Mouse (Mus musculus) kidney, postnatal 0 days (tissue): Measurements from ENCODE around the gene Zfp3. TPM values are rescaled to one million over a fixed set of nuclear protein-coding genes. Genes with fewer than 3 reads are reported as not detected.

ENCODE experiments used
- ATAC-seq: fragments of 200-750 bp; cut with Nextera tagmentation; replicated peaks from 2 replicates; pipeline ENCODE4 v1.8.0; 2017; ENCODE audit warnings: low read depth, moderate number of reproducible peaks, moderate TSS enrichment, moderate library complexity; ENCODE audit not compliant: low FRiP score
- DNase-seq: peaks from one replicate; pipeline ENCODE4 v3.0.0-alpha.2; 2016; ENCODE audit warnings: low spot score
- H3K27ac ChIP-seq: fragments of 300-500 bp; sonication (generic); 2 replicates; pipeline ENCODE4 v1.5.1; 2014; ENCODE audit warnings: mild to moderate bottlenecking
- H3K27me3 ChIP-seq: fragments of 300-500 bp; sonication (generic); 2 replicates; pipeline ENCODE4 v1.6.1; 2014; ENCODE audit warnings: low read length, mixed read lengths; ENCODE audit not compliant: insufficient read depth
- H3K36me3 ChIP-seq: fragments of 300-500 bp; sonication (generic); 2 replicates; pipeline ENCODE4 v1.6.1; 2014; ENCODE audit warnings: low read length, mixed read lengths; ENCODE audit not compliant: insufficient read depth
- H3K4me1 ChIP-seq: fragments of 300-500 bp; sonication (generic); replicated peaks from 2 replicates; pipeline ENCODE4 v1.6.1; 2014; ENCODE audit warnings: antibody characterized with exemption, low read length, mixed read lengths; ENCODE audit not compliant: insufficient read depth
- H3K4me2 ChIP-seq: fragments of 300-500 bp; sonication (generic); 2 replicates; pipeline ENCODE4 v1.6.1; 2014; ENCODE audit warnings: mild to moderate bottlenecking, low read length, moderate library complexity, mixed read lengths
- H3K4me3 ChIP-seq: fragments of 300-500 bp; sonication (generic); replicated peaks from 2 replicates; pipeline ENCODE4 v1.5.1; 2014; ENCODE audit warnings: low read depth, low read length
- H3K9ac ChIP-seq: fragments of 300-500 bp; sonication (generic); 2 replicates; pipeline ENCODE4 v1.6.1; 2014; ENCODE audit warnings: low read depth, low read length
- H3K9me3 ChIP-seq: fragments of 300-500 bp; sonication (generic); replicated peaks from 2 replicates; pipeline ENCODE4 v1.6.1; 2016; ENCODE audit warnings: low read length, inconsistent platforms, mixed read lengths
- CTCF ChIP-seq: IDR thresholded peaks from 2 replicates; pipeline ENCODE4 v1.5.1; 2016; ENCODE audit warnings: antibody characterized with exemption, low read depth, mild to moderate bottlenecking, moderate library complexity
- WGBS: fragments of 180-500 bp; shearing (Covaris S2); extraction: QIAGEN DNeasy Blood & Tissue Kit; methylation state at CpG from one replicate; pipeline ENCODE4 v1.1.7; 2014; 5-methylcytosine and 5-hydroxymethylcytosine counted together
- polyA plus RNA-seq: library from polyadenylated mRNA; unstranded; fragments of >200 nt; fragmentation: Nextera tagmentation; extraction: Ambion mirVana; gene quantifications from 2 replicates; pipeline ENCODE4 v1.2.1, GENCODE M21; 2015

Gene Zfp3
- polyA plus RNA-seq, 1 experiment from 2014 or later: 7.1 TPM

GRCm38 (mm10) chr11:70802208-70802864 lies 38.3 kb downstream of the Zfp3 start:
- Histone ChIP-seq H3K9me3 (no peaks in the 10 kb centered on the region), H3K4me2 (no peak overlapping the region), H3K27ac (no peak overlapping the region), H3K36me3 (no peaks in the 10 kb centered on the region), H3K4me1 (no peaks in the 10 kb centered on the region), H3K9ac (no peak overlapping the region), H3K27me3 (no peaks in the 10 kb centered on the region), H3K4me3 (no peak overlapping the region)
- WGBS: 98% methylated on average over 2 of the region's 2 CpGs
- no peak for DNase-seq
- no peak for TF ChIP-seq CTCF
- ATAC-seq: no peak

GRCm38 (mm10) chr11:70802865-70803261 lies 38.9 kb downstream of the Zfp3 start:
- no peak overlapping the region for H3K9ac ChIP-seq
- H3K27me3 ChIP-seq: no peaks in the 10 kb centered on the region
- no peak overlapping the region for H3K4me2 ChIP-seq
- no peak for TF ChIP-seq CTCF
- H3K9me3 ChIP-seq: no peaks in the 10 kb centered on the region
- no peaks in the 10 kb centered on the region for H3K36me3 ChIP-seq
- no peak overlapping the region for H3K27ac ChIP-seq
- 59% methylated on average over 2 of the region's 2 CpGs for WGBS
- DNase-seq: no peak
- H3K4me1 ChIP-seq: no peaks in the 10 kb centered on the region
- no peak for ATAC-seq
- H3K4me3 ChIP-seq: no peak overlapping the region

DNA sequence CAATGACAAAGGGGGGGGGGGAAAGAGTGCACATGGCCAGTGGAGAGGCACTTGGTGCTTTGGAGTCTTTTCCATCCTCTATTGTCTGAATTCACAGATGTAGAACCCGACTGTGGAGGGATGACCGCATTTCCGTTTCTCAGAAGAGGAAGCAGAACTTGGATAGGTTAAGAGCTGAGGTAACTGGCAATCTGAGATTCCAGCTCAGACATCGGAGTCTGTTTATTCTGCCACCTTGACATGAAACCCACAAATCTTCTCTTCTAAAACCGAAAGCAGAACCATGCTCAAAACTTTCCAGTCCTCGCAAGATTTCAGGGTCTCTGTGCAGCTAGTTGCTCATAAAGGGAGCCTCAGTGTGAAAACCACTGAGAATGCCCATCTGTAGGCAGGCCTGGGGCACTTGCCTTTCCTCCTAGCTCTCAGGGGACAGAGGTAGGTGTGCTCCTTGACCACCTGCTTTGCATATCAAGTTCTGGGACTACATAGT lies 39.7 kb downstream of the Zfp3 start:
- WGBS: 54% methylated on average over 6 of the region's 6 CpGs
- TF ChIP-seq CTCF: no peak
- Histone ChIP-seq H3K36me3 (no peaks in the 10 kb centered on the region), H3K27ac (no peak overlapping the region; the same call in 1 of the 2 replicates), H3K4me3 (no peak overlapping the region), H3K27me3 (no peaks in the 10 kb centered on the region), H3K9me3 (no peaks in the 10 kb centered on the region), H3K4me1 (no peaks in the 10 kb centered on the region), H3K9ac (no peak overlapping the region), H3K4me2 (no peak overlapping the region)
- ATAC-seq: no peak
- peak; percentile 19 for DNase-seq

GRCm38 (mm10) chr11:70804395-70804794 lies 40.4 kb downstream of the Zfp3 start:
- Histone ChIP-seq H3K9me3 (no peaks in the 10 kb centered on the region), H3K36me3 (no peaks in the 10 kb centered on the region), H3K4me1 (no peaks in the 10 kb centered on the region), H3K4me3 (no peak overlapping the region), H3K4me2 (no peak overlapping the region), H3K9ac (no peak overlapping the region), H3K27ac (no peak overlapping the region), H3K27me3 (no peaks in the 10 kb centered on the region)
- no peak for DNase-seq
- no peak for TF ChIP-seq CTCF
- ATAC-seq: no peak
- 77% methylated on average over 3 of the region's 3 CpGs for WGBS

DNA sequence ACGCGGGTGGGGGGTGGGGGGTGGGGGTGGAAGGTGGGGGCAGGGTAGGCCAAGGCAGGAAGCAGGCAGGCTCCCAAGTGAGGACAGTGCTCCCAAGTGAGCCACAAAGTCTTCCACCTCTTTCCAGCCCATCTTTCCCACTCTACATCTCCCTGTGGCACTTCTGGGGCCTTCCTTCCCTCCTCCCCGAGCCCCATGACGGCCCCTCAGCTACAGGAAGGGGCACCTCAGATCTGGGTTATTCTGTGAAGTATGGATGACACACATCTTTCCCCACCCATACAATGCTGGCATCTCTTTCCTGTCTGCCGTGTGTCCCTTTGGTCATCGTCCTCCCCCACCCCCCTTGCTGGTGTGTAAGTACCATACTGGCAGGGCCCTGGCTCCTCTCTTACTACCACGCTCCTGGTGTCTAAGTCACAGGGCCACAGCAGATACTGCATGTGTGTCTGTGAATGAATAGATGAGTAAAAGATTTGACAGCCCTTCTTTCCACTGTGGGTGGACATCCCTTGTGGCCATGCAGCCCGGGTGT lies 41.7 kb downstream of the Zfp3 start:
- H3K9ac ChIP-seq: no peak overlapping the region
- H3K27me3 ChIP-seq: no peaks in the 10 kb centered on the region
- H3K9me3 ChIP-seq: no peaks in the 10 kb centered on the region
- no peak for TF ChIP-seq CTCF
- 69% methylated on average over 7 of the region's 8 CpGs for WGBS
- no peaks in the 10 kb centered on the region for H3K4me1 ChIP-seq
- H3K27ac ChIP-seq: no peak overlapping the region
- no peak overlapping the region for H3K4me3 ChIP-seq
- peak overlapping the region; percentile 31; the same call in 1 of the 2 replicates for H3K4me2 ChIP-seq
- ATAC-seq (no peak), DNase-seq (no peak)
- H3K36me3 ChIP-seq: no peaks in the 10 kb centered on the region

DNA sequence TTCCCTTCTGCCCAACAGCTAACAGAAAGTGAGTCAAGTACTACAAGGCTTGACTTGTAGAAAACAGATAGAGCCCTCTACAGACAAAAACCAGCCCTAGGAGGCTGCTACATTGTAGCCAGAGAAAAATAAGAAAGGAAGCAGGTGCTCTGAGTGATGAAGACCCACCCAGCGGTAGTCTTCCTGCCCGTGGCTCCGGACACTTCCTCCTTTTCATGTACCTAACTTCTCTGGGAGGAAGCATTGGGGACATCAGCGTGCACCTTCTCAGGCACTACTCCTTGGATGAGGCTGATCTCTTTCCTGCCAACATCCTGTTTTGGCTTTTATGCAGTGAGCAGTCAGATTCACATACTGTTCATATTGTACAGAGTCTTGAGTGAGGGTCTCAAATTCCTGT lies 42.7 kb downstream of the Zfp3 start:
- Histone ChIP-seq H3K27me3 (no peaks in the 10 kb centered on the region), H3K4me3 (no peak overlapping the region), H3K27ac (no peak overlapping the region), H3K36me3 (no peaks in the 10 kb centered on the region), H3K4me2 (no peak overlapping the region), H3K4me1 (no peaks in the 10 kb centered on the region), H3K9ac (no peak overlapping the region), H3K9me3 (no peaks in the 10 kb centered on the region)
- TF ChIP-seq CTCF: no peak
- DNase-seq: no peak
- 84% methylated on average over 4 of the region's 4 CpGs for WGBS
- ATAC-seq: no peak
